Mouse (Mus musculus) c-Kit-negative CD71-positive TER-119-positive erythroid progenitor cells, embryonic 14.5 days (primary cell): ENCODE results near the gene Ephb2.

Source experiments
- DNase-seq: peaks from one replicate; pipeline ENCODE4 v3.0.0-alpha.2; 2013; ENCODE audit warnings: low read depth, low spot score

Gene Ephb2

DNA sequence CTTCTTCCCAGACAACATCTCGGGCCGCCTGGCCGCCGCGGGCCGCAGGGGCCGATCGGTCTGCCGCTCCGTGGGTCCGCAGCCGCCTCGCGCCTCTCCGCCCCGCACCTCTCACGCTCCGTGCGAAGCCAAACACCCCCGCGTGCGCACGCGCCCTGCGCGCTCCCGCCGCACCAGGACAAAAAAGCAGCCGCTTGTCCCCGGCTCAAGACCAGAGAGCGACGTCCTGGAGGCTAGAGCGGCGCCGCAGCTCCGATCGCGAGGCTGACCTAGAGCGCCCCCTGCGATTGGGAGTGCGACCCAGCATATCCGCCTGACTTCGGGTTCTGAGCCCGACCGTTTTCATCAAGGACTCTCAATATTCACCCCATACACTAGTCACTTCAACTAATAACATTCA, 233.2 kb downstream of the Ephb2 start, which contains the start of gene Kdm1a:
Gene Kdm1a (minus strand): TSS at position 156 of the 400 bp plus-strand sequence.
- DNase-seq: peak; percentile 84

DNA sequence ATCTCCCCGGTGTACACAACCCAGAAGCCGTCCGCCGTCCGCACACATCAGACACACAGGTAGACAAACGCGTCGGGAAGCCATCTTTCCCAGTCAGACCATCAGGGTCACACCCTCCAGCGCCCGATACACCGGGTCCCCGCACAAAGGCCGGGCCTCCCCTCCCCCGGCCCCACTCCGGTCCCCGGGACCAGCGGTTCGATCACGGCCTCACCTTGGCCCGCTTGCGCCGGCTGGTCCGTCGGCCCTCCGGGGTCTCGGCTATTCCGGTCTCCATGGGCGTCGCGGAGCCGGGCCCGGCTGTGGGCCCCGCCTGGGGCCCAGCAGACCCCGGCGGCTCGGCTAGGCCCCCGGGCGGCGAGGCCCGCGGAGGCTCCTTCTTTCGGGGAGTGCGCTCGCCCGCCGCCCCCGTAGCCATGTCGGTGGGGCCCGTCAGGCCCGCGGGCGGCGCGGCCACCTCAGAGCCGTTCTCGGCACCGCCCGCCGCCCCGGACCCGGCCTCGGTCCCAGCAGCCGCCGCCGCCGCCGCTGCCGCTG, 233.7 kb downstream of the Ephb2 start:
- peak; percentile 47 for DNase-seq

DNA sequence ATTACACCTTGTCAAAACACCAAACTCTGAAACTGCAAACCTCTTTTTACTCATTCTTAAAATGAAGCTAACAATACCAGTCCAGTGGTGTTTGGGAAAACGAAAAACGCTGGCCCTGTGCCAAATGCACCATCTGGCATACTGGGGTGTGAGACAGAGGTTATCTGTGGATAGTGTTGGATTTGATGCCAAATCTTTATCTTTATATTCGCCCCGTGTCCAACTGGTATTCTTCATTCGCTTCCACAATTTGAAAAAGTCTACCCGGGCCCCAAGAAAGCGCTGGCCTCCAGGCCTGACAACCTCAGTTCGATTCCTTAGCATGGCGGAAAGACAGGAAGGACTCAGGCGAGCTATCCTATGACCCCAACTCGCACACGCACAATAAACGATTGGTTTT, 234.3 kb downstream of the Ephb2 start:
- DNase-seq: peak; percentile 24

DNA sequence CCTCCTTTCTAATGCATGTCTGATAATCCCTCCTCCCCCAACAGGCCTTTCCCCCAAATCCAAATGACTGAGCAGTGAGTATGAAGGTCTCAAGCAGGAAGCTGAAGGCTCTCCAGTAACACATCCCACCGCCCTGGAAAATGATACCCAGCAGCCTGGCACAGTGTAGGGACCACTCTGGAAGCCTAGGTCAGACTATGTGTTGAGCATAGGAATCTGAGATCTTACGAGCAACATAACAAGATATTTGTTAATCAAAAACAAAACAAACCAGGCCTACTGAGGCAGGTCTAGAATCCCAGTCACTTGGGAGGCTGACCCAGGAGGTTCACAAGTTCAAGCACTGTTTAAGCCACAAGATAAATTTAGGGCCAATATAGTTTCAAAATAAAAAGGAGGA, 235.3 kb downstream of the Ephb2 start:
- no peak for DNase-seq

DNA sequence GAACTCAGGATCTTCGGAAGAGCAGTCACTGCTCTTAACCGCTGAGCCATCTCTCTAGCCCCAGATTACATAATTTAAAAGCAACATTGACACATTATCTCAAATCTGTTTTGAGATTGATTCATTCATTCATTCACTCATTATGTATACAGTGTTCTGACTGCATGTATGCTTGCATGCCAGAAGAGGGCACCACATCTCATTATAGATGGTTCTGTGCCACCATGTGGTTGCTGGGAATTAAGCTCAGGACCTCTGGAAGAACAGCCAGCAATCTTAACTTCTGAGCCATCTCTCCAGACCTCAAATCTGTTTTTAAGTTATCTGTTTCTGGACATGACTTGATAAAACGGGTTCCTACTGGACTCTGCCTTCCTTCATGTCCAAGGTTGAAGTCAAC, 235.9 kb downstream of the Ephb2 start:
- no peak for DNase-seq

DNA sequence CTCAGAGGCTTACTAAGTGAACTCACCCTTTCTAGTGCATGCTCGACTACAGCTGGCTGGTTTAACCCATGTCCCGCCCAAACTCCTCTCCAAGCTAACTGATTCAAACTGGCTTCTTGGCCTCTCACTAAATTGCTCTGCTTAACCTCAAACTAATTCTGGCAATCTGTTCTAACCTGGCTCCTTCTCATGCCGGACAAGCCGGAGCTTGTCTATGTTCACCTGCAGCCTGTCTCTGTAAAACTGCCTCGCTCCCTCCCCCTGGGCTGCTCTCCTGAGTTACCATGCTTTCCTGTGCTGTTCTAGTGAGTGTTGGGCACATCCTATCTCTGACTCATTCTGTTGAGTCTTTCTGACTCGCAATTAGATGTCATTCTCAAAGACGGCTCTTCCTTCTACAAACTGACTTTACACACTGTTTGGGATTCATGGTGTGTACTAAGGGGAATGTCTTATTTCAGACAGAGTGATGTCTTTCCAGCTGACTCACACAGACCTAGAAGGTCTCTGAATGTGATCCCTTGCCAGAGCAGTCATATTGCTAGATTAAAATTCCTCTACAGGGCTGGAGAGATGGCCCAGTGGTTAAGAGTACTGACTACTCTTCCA, 237.4 kb downstream of the Ephb2 start:
- no peak for DNase-seq
